Mouse (Mus musculus): ENCODE results near the gene Iqsec1.

DNA sequence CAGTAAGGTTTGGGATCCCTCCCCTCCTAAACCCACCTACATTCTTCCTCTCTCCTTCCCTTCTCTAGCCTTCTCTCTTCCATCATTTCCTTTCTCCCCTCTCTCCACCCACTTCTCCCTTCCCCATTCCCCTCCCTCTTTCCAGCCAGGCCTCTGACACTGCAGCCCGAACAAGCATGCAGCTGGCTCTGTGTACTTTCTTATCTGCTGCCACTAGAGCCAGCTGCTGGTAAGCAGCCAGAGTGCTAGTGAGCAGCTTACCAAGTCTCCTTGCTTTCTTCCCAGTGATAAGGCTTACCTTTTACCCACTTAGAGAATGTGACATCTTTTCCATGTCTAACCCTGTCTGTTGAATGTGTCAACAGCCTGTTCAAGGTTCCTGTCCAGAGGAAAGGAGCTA is 90.4 kb downstream of the Iqsec1 start:
- TF ChIP-seq CTCF (conservative IDR thresholded peaks at IDR 0.05; ENCODE audit: low read length) (no peak), POU5F1 (IDR thresholded peaks at IDR 0.05; ENCODE audit: borderline replicate concordance, low read length) (no peak), NANOG (IDR thresholded peaks at IDR 0.05; ENCODE audit: borderline replicate concordance, low read length) (no peak)
